Mouse (Mus musculus) embryonic stem cell, embryonic (primary cell): ENCODE measurements around the gene Zic1.

ENCODE experiments used
- CTCF ChIA-PET, 4 experiments: fragments of 300-600 bp in 2 of 4; fragments of 350-600 bp in 2 of 4; sonication (Branson Sonifier 250); formaldehyde crosslinking; loops; one replicate each; lab custom pipeline; 2022; ENCODE audit warnings: inconsistent platforms in 2 of 4; lab: Charles Lee
- POLR2A ChIA-PET, 4 experiments: fragments of 300-600 bp in 2 of 4; fragments of 350-600 bp in 2 of 4; sonication (Branson Sonifier 250); formaldehyde crosslinking; loops; one replicate each; lab custom pipeline; 2022; ENCODE audit warnings: antibody characterized with exemption in 4 of 4, inconsistent platforms in 1 of 4; lab: Charles Lee

Gene Zic1

GRCm38 (mm10) chr9:91361033-91361855 lies 4.4 kb downstream of the Zic1 start:
- ChIA-PET POLR2A (interaction anchor here in 3 of 4 experiments (0.6 to 4.0 kb wide), 8 partner anchors 9 to 1246 kb away, joined by 3 to 15 read pairs (median 4); no protein-coding TSS in a partner anchor), CTCF (interaction anchor here in 2 of 4 experiments (0.6 to 1.3 kb wide), 3 partner anchors 19 to 1155 kb away, joined by 3 read pairs; no protein-coding TSS in a partner anchor)

- CTCF ChIA-PET: interaction anchor here in 1 of 4 experiments (0.6 kb wide), 1 partner anchor 624 kb away, joined by 3 read pairs; no protein-coding TSS in a partner anchor
- POLR2A ChIA-PET: interaction anchor here in 3 of 4 experiments (0.5 to 4.0 kb wide), 7 partner anchors 8 to 1245 kb away, joined by 3 to 15 read pairs (median 3); no protein-coding TSS in a partner anchor
Observed at GRCm38 (mm10) chr9:91360151-91361032, 5.2 kb downstream of the Zic1 start.

GRCm38 (mm10) chr9:91358851-91359687 lies 6.5 kb downstream of the Zic1 start:
- ChIA-PET POLR2A (no interaction called here), CTCF (no interaction called here)

GRCm38 (mm10) chr9:91357321-91357720 lies 8.3 kb downstream of the Zic1 start:
- ChIA-PET CTCF (no interaction called here), POLR2A (no interaction called here)

- POLR2A ChIA-PET: interaction anchor here in 2 of 4 experiments (0.5 to 1.0 kb wide), 2 partner anchors 33 to 1450 kb away, joined by 6 to 12 read pairs; no protein-coding TSS in a partner anchor
- CTCF ChIA-PET: interaction anchor here in 1 of 4 experiments (0.6 kb wide), 1 partner anchor 295 kb away, joined by 3 read pairs; no protein-coding TSS in a partner anchor
Observed at GRCm38 (mm10) chr9:91356353-91356740, 9.3 kb downstream of the Zic1 start.

GRCm38 (mm10) chr9:91355629-91356352 lies 9.8 kb downstream of the Zic1 start:
- POLR2A ChIA-PET: interaction anchor here in 2 of 4 experiments (0.7 to 1.0 kb wide), 3 partner anchors 33 to 348 kb away, joined by 4 to 9 read pairs (median 6); no protein-coding TSS in a partner anchor
- CTCF ChIA-PET: interaction anchor here in 2 of 4 experiments (0.6 kb wide), 3 partner anchors 46 to 295 kb away, joined by 3 to 4 read pairs (median 3); no protein-coding TSS in a partner anchor

- POLR2A ChIA-PET: interaction anchor here in 1 of 4 experiments (0.8 to 1.0 kb wide), 2 partner anchors 34 to 349 kb away, joined by 6 to 9 read pairs; no protein-coding TSS in a partner anchor
- CTCF ChIA-PET: interaction anchor here in 1 of 4 experiments (0.6 kb wide), 1 partner anchor 237 kb away, joined by 3 read pairs; no protein-coding TSS in a partner anchor
Observed at GRCm38 (mm10) chr9:91355270-91355589, 10.4 kb downstream of the Zic1 start.

GRCm38 (mm10) chr9:91354434-91355269 lies 11.0 kb downstream of the Zic1 start:
- CTCF ChIA-PET: no interaction called here
- POLR2A ChIA-PET: interaction anchor here in 2 of 4 experiments (0.6 to 1.3 kb wide), 2 partner anchors 17 to 40 kb away, joined by 3 read pairs; no protein-coding TSS in a partner anchor

- POLR2A ChIA-PET: interaction anchor here in 2 of 4 experiments (0.6 to 1.3 kb wide), 2 partner anchors 18 to 41 kb away, joined by 3 read pairs; no protein-coding TSS in a partner anchor
- CTCF ChIA-PET: no interaction called here
Observed at GRCm38 (mm10) chr9:91353551-91354433, 11.8 kb downstream of the Zic1 start.

GRCm38 (mm10) chr9:91352786-91353185 lies 12.8 kb downstream of the Zic1 start:
- ChIA-PET CTCF (no interaction called here), POLR2A (interaction anchor here in 2 of 4 experiments (0.7 to 1.2 kb wide), 2 partner anchors 9 to 555 kb away, joined by 3 to 6 read pairs; no protein-coding TSS in a partner anchor)

GRCm38 (mm10) chr9:91351961-91352411 lies 13.6 kb downstream of the Zic1 start:
- CTCF ChIA-PET: no interaction called here
- POLR2A ChIA-PET: interaction anchor here in 1 of 4 experiments (1.2 kb wide), 1 partner anchor 9 kb away, joined by 3 read pairs; no protein-coding TSS in a partner anchor

GRCm38 (mm10) chr9:91351361-91351760 lies 14.2 kb downstream of the Zic1 start:
- CTCF ChIA-PET: no interaction called here
- POLR2A ChIA-PET: no interaction called here

- POLR2A ChIA-PET: no interaction called here
- CTCF ChIA-PET: no interaction called here
Observed at GRCm38 (mm10) chr9:91350861-91351291, 14.7 kb downstream of the Zic1 start.

- ChIA-PET CTCF (no interaction called here), POLR2A (no interaction called here)
Observed at GRCm38 (mm10) chr9:91350211-91350791, 15.3 kb downstream of the Zic1 start.

GRCm38 (mm10) chr9:91348746-91349145 lies 16.9 kb downstream of the Zic1 start:
- ChIA-PET CTCF (no interaction called here), POLR2A (no interaction called here)
